In the genomic region with DNA sequence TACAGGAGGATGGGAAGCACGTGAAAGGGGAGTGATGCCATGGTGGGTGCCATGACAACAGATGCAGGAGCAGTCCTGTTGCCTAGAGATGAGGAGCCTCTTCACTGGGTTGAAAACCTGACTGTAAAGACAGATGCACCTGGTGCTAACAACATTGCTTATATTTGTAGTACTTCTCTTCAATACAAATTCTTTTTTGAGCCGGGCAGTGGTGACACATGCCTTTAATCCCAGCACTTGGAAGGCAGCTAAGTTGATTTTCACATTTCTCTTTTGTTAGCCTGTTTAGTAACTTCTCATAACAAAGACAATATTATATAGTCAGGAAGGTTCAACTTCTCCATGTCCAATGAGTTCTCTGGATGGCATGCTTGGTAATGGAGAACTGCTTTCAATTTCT, we compare ENCODE assay signal across 15 mouse cellular contexts. TPM values are rescaled to one million over a fixed set of nuclear protein-coding genes. Genes with fewer than 3 reads are reported as not detected.
DNase-seq lines count a peak whose midpoint lies in the region; ATAC-seq lines count a peak whose summit lies in the region.
"Had no signal": no experiment of that assay in that cellular context is flagged by ENCODE, and none has a peak within 500 bp of the region (broad histone marks: within the 10 kb centered on the region; RNA-seq: fewer than 3 reads in every experiment).

No protein-coding gene starts in this region.

- no peak overlapping the region for H3K9ac ChIP-seq in forebrain, embryonic 13.5 days
- H3K9ac ChIP-seq in forebrain, embryonic 15.5 days (replicated peaks): no peak overlapping the region
- H3K9ac ChIP-seq in limb, embryonic 11.5 days (ENCODE audit: low read length): no peak overlapping the region

- no peak for DNase-seq in limb, embryonic 11.5 days (ENCODE audit: low spot score)
- DNase-seq in limb, embryonic 10.5 days (ENCODE audit: low spot score): no peak
- no peak for DNase-seq in ovary, adult 18-20 months (ENCODE audit: low spot score)
- DNase-seq in gastrocnemius, postnatal 4 days (ENCODE audit: low spot score in 2 of 2): no peak
- DNase-seq: B cell, adult 2 months; embryo, embryonic 11 days; lung, postnatal 4 days; thymus, adult 2 months had no signal

- H3K4me2 ChIP-seq in forebrain, embryonic 13.5 days: no peak overlapping the region
- H3K4me2 ChIP-seq in forebrain, embryonic 15.5 days (replicated peaks): no peak overlapping the region
- no peak overlapping the region for H3K4me2 ChIP-seq in limb, embryonic 11.5 days (ENCODE audit: low read depth, severe bottlenecking)

- 72% methylated on average over 2 of the region's 2 CpGs for WGBS in forebrain, embryonic 13.5 days
- 73% methylated on average over 2 of the region's 2 CpGs for WGBS in forebrain, embryonic 15.5 days
- 76% methylated on average over 2 of the region's 2 CpGs for WGBS in limb, embryonic 11.5 days
- 79% methylated on average over 2 of the region's 2 CpGs for WGBS in limb, embryonic 10.5 days

- no peaks in the 10 kb centered on the region for H3K36me3 ChIP-seq in forebrain, embryonic 13.5 days (ENCODE audit: poor library complexity, severe bottlenecking)
- H3K36me3 ChIP-seq in forebrain, embryonic 15.5 days: no peaks in the 10 kb centered on the region
- no peaks in the 10 kb centered on the region for H3K36me3 ChIP-seq in limb, embryonic 11.5 days (ENCODE audit: control insufficient read depth, insufficient read depth, low read length)
- H3K36me3 ChIP-seq in limb, embryonic 10.5 days: 0 out of 2 replicates have a peak, but pooled peaks cover 2% of the 10 kb centered on the region
- H3K36me3 ChIP-seq: heart, embryonic 10.5 days had no signal

- H3K27ac ChIP-seq in forebrain, embryonic 13.5 days: no peak overlapping the region
- no peak overlapping the region for H3K27ac ChIP-seq in forebrain, embryonic 15.5 days (replicated peaks)
- no peak overlapping the region for H3K27ac ChIP-seq in limb, embryonic 11.5 days (replicated peaks; ENCODE audit: low read depth, low read length)
- H3K27ac ChIP-seq in limb, embryonic 10.5 days: no peak overlapping the region
- H3K27ac ChIP-seq: heart, embryonic 10.5 days had no signal

- peaks cover 70% of the 10 kb centered on the region for H3K9me3 ChIP-seq in forebrain, embryonic 13.5 days (replicated peaks)
- peaks cover 80% of the 10 kb centered on the region for H3K9me3 ChIP-seq in forebrain, embryonic 15.5 days
- H3K9me3 ChIP-seq in limb, embryonic 11.5 days (ENCODE audit: control insufficient read depth, low read length): peaks cover 20% of the 10 kb centered on the region
- peaks cover 38% of the 10 kb centered on the region for H3K9me3 ChIP-seq in limb, embryonic 10.5 days (replicated peaks)

- H3K4me3 ChIP-seq in forebrain, embryonic 13.5 days: no peak overlapping the region
- H3K4me3 ChIP-seq in forebrain, embryonic 15.5 days: no peak overlapping the region
- no peak overlapping the region for H3K4me3 ChIP-seq in limb, embryonic 11.5 days (ENCODE audit: low read depth, low read length)
- H3K4me3 ChIP-seq in limb, embryonic 10.5 days: no peak overlapping the region
- H3K4me3 ChIP-seq: heart, embryonic 10.5 days had no signal

- H3K4me1 ChIP-seq in forebrain, embryonic 13.5 days: no peaks in the 10 kb centered on the region
- H3K4me1 ChIP-seq in forebrain, embryonic 15.5 days: no peaks in the 10 kb centered on the region
- H3K4me1 ChIP-seq in limb, embryonic 11.5 days (ENCODE audit: control insufficient read depth, insufficient read depth, low read length): no peaks in the 10 kb centered on the region
- H3K4me1 ChIP-seq in limb, embryonic 10.5 days: no peaks in the 10 kb centered on the region
- H3K4me1 ChIP-seq: heart, embryonic 10.5 days had no signal

- H3K27me3 ChIP-seq in forebrain, embryonic 13.5 days: no peaks in the 10 kb centered on the region
- H3K27me3 ChIP-seq in forebrain, embryonic 15.5 days: no peaks in the 10 kb centered on the region
- no peaks in the 10 kb centered on the region for H3K27me3 ChIP-seq in limb, embryonic 11.5 days (ENCODE audit: control insufficient read depth, insufficient read depth, low read length)
- H3K27me3 ChIP-seq in limb, embryonic 10.5 days (ENCODE audit: low read depth, poor library complexity, severe bottlenecking): no peaks in the 10 kb centered on the region

- ATAC-seq in forebrain, embryonic 13.5 days: peak; percentile 30; the same call in 1 of the 2 replicates
- ATAC-seq in forebrain, embryonic 15.5 days (replicated peaks): no peak
- ATAC-seq in limb, embryonic 11.5 days (ENCODE audit: insufficient number of reproducible peaks, low FRiP score, low TSS enrichment, low read depth): 0 out of 2 replicates have a peak, but pooled peaks have one; percentile 11
- ATAC-seq in erythroid progenitor cell, adult 5-6 weeks (replicated peaks; ENCODE audit: low FRiP score, poor library complexity, severe bottlenecking): peak; percentile 18; the same call in 1 of the 2 replicates
- 0 out of 2 replicates have a peak, but pooled peaks have one; percentile 32 for ATAC-seq in monocyte, adult 5-6 weeks (replicated peaks; ENCODE audit: insufficient number of reproducible peaks, low FRiP score, low TSS enrichment, poor library complexity, severe bottlenecking)
- ATAC-seq: intestine, postnatal 0 days had no signal

RNA-seq across cellular contexts. Expression of gene Gm16503, which starts 21.0 kb away (rescaled TPM):
- polyA plus RNA-seq in forebrain, embryonic 13.5 days (2015; fragmentation: Nextera tagmentation; extraction: Ambion mirVana): 0.39 and 0.44 TPM in 2 replicates
- polyA plus RNA-seq in forebrain, embryonic 15.5 days (2015; fragmentation: Nextera tagmentation; extraction: Ambion mirVana): 0.36 and 0.42 TPM in 2 replicates
- polyA plus RNA-seq in limb, embryonic 11.5 days (2014; fragmentation: Nextera tagmentation; extraction: Ambion mirVana): 0.39 and 0.47 TPM in 2 replicates
- polyA plus RNA-seq in limb, embryonic 10.5 days (2016; fragmentation: Nextera tagmentation; extraction: Ambion mirVana): 0.75 and 1.0 TPM in 2 replicates
- total RNA-seq in erythroid progenitor cell, adult 5-6 weeks (2015; ENCODE audit: low replicate concordance): 1.7 TPM in 1 of 2 replicates, not detected in the other
- total RNA-seq in erythroid progenitor cell, adult 5-6 weeks (2017; ENCODE audit: low replicate concordance): not detected in 2 replicates
- total RNA-seq in monocyte, adult 5-6 weeks (2017): not detected in 3 replicates
- under 1 TPM; 0.65 to 0.66 TPM for total RNA-seq in gastrocnemius, postnatal 4 days (2021)
- polyA plus RNA-seq: spleen, adult 2 months had no signal

RNA-seq across cellular contexts. Expression of gene Zfp982, which starts 26.8 kb away (rescaled TPM):
- 1.5 and 2.8 TPM in 2 replicates for polyA plus RNA-seq in forebrain, embryonic 13.5 days (2015; fragmentation: Nextera tagmentation; extraction: Ambion mirVana)
- polyA plus RNA-seq in forebrain, embryonic 15.5 days (2015; fragmentation: Nextera tagmentation; extraction: Ambion mirVana): 1.7 and 2.7 TPM in 2 replicates
- polyA plus RNA-seq in limb, embryonic 11.5 days (2014; fragmentation: Nextera tagmentation; extraction: Ambion mirVana): 8.2 and 13.3 TPM in 2 replicates
- 12.3 and 13.5 TPM in 2 replicates for polyA plus RNA-seq in limb, embryonic 10.5 days (2016; fragmentation: Nextera tagmentation; extraction: Ambion mirVana)
- total RNA-seq in erythroid progenitor cell, adult 5-6 weeks (2015; ENCODE audit: low replicate concordance): 0.84 and 7.6 TPM in 2 replicates
- total RNA-seq in erythroid progenitor cell, adult 5-6 weeks (2017; ENCODE audit: low replicate concordance): 1.5 and 4.4 TPM in 2 replicates
- total RNA-seq in monocyte, adult 5-6 weeks (2017): 0.58 TPM in 1 of 3 replicates, not detected in the others
- 1 to 10 TPM; 4.6 to 7.0 TPM for total RNA-seq in gastrocnemius, postnatal 4 days (2021)
- polyA plus RNA-seq: spleen, adult 2 months; thymus, adult 2 months had no signal

RNA-seq across cellular contexts. Expression of gene Zfp985, which starts 34.1 kb away (rescaled TPM):
- 0.05 and 0.06 TPM in 2 replicates for polyA plus RNA-seq in forebrain, embryonic 13.5 days (2015; fragmentation: Nextera tagmentation; extraction: Ambion mirVana)
- polyA plus RNA-seq in forebrain, embryonic 15.5 days (2015; fragmentation: Nextera tagmentation; extraction: Ambion mirVana): 0.06 TPM in 1 of 2 replicates, not detected in the other
- polyA plus RNA-seq in limb, embryonic 11.5 days (2014; fragmentation: Nextera tagmentation; extraction: Ambion mirVana): 0.07 and 0.09 TPM in 2 replicates
- polyA plus RNA-seq in limb, embryonic 10.5 days (2016; fragmentation: Nextera tagmentation; extraction: Ambion mirVana): 0.25 and 0.34 TPM in 2 replicates
- not detected in 2 replicates for total RNA-seq in erythroid progenitor cell, adult 5-6 weeks (2015; ENCODE audit: low replicate concordance)
- not detected in 2 replicates for total RNA-seq in erythroid progenitor cell, adult 5-6 weeks (2017; ENCODE audit: low replicate concordance)
- not detected in 3 replicates for total RNA-seq in monocyte, adult 5-6 weeks (2017)
- total RNA-seq in gastrocnemius, postnatal 4 days (2021): under 1 TPM in 1 of 2 experiments, not detected in 1; 0.13 TPM
- polyA plus RNA-seq: spleen, adult 2 months; thymus, adult 2 months had no signal
